Mouse (Mus musculus) limb, embryonic 14.5 days (tissue): ENCODE results near the gene Acox2. TPM values are rescaled to one million over a fixed set of nuclear protein-coding genes. Genes with fewer than 3 reads are reported as not detected.

Source experiments
- ATAC-seq: fragments of 200-750 bp; cut with Nextera tagmentation; 2 replicates; pipeline ENCODE4 v1.8.0; 2017; ENCODE audit warnings: low read depth, moderate number of reproducible peaks, moderate TSS enrichment; ENCODE audit not compliant: low FRiP score
- DNase-seq: peaks from one replicate; pipeline ENCODE4 v3.0.0-alpha.2; 2015; ENCODE audit warnings: low spot score
- H3K27ac ChIP-seq: fragments of 300-500 bp; sonication (generic); replicated peaks from 2 replicates; pipeline ENCODE4 v1.5.1; 2014; ENCODE audit warnings: low read depth, mild to moderate bottlenecking, low read length, moderate library complexity, mixed read lengths
- H3K27me3 ChIP-seq: fragments of 300-500 bp; sonication (generic); 2 replicates; pipeline ENCODE4 v1.6.1; 2014; ENCODE audit warnings: low read length, mixed read lengths; ENCODE audit not compliant: control insufficient read depth, insufficient read depth
- H3K36me3 ChIP-seq: fragments of 300-500 bp; sonication (generic); 2 replicates; pipeline ENCODE4 v1.6.1; 2014; ENCODE audit warnings: mild to moderate bottlenecking, low read length, moderate library complexity, mixed read lengths; ENCODE audit not compliant: control insufficient read depth, insufficient read depth
- H3K4me1 ChIP-seq: fragments of 300-500 bp; sonication (generic); 2 replicates; pipeline ENCODE4 v1.6.1; 2014; ENCODE audit warnings: antibody characterized with exemption, low read length, mixed read lengths; ENCODE audit not compliant: control insufficient read depth, insufficient read depth
- H3K4me2 ChIP-seq: fragments of 300-500 bp; sonication (generic); replicated peaks from 2 replicates; pipeline ENCODE4 v1.6.1; 2014; ENCODE audit warnings: low read depth, mild to moderate bottlenecking, low read length, moderate library complexity; ENCODE audit not compliant: severe bottlenecking
- H3K4me3 ChIP-seq: fragments of 300-500 bp; sonication (generic); replicated peaks from 2 replicates; pipeline ENCODE4 v1.5.1; 2014; ENCODE audit warnings: low read length
- H3K9ac ChIP-seq: fragments of 300-500 bp; sonication (generic); 2 replicates; pipeline ENCODE4 v1.6.1; 2014; ENCODE audit warnings: mild to moderate bottlenecking, low read depth, low read length, moderate library complexity; ENCODE audit not compliant: severe bottlenecking
- H3K9me3 ChIP-seq: fragments of 300-500 bp; sonication (generic); 2 replicates; pipeline ENCODE4 v1.6.1; 2016; ENCODE audit warnings: low read length; ENCODE audit not compliant: control insufficient read depth
- POLR2A ChIP-seq: fragments of 200-500 bp; IDR thresholded peaks from 2 replicates; pipeline ENCODE4 v1.8.0; 2012; ENCODE audit warnings: inconsistent platforms, mild to moderate bottlenecking, moderate library complexity, borderline replicate concordance; ENCODE audit not compliant: insufficient read depth, insufficient read length; ENCODE audit errors: extremely low read depth
- WGBS: fragments of 180-500 bp; shearing (Covaris S2); extraction: QIAGEN DNeasy Blood & Tissue Kit; methylation state at CpG from one replicate; pipeline ENCODE4 v1.1.7; 2014; 5-methylcytosine and 5-hydroxymethylcytosine counted together
- polyA plus RNA-seq, 2 experiments: library from polyadenylated mRNA; depleted of rRNA in 1 of 2; stranded (reverse) in 1 of 2; unstranded in 1 of 2; fragments of >200 nt; fragmentation: Nextera tagmentation in 1 of 2; extraction: Ambion mirVana in 1 of 2; gene quantifications; 2 replicates each; pipeline versions ENCODE4 v1.2.1 to v1.2.3; 2012 to 2014

Gene Acox2
- polyA plus RNA-seq, 2 experiments: 0.41 TPM; not detected in 1

GRCm38 (mm10) chr14:8180371-8181035 is 78.7 kb downstream of the Acox2 start:
- no peak for DNase-seq
- no peak overlapping the region for H3K27ac ChIP-seq
- H3K27me3 ChIP-seq: no peaks in the 10 kb centered on the region
- no peak overlapping the region for H3K9ac ChIP-seq
- no peak overlapping the region for H3K4me2 ChIP-seq
- H3K4me1 ChIP-seq: no peaks in the 10 kb centered on the region
- WGBS: 71% methylated on average over 4 of the region's 4 CpGs
- H3K9me3 ChIP-seq: no peaks in the 10 kb centered on the region
- no peak for TF ChIP-seq POLR2A
- no peak for ATAC-seq
- no peaks in the 10 kb centered on the region for H3K36me3 ChIP-seq
- no peak overlapping the region for H3K4me3 ChIP-seq

DNA sequence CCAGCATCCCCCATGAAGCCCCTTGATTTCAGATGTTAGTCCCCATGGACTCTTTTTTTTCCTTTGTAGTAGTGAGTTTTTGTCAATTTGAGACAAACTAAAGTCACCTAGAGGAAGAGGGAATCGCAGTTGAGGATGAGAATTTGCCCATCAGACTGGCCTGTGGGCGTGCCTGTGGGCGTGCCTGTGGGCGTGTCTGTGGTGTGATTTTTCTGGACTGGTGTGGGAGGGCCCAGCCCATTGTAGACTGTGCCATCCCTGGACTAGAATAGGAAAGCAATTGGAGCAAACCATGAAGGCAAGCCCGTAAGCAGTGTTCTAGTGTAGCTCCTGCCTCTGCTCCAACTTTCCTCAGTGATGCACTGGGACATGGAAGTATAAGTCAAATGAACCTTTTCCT is 82.9 kb downstream of the Acox2 start:
- WGBS: 62% methylated on average over 5 of the region's 5 CpGs
- Histone ChIP-seq H3K27me3 (no peaks in the 10 kb centered on the region), H3K9me3 (no peaks in the 10 kb centered on the region), H3K4me3 (no peak overlapping the region), H3K9ac (no peak overlapping the region), H3K4me1 (peaks cover 6% of the 10 kb centered on the region; the same call in 1 of the 2 replicates), H3K4me2 (no peak overlapping the region), H3K36me3 (0 out of 2 replicates have a peak, but pooled peaks cover 4% of the 10 kb centered on the region), H3K27ac (no peak overlapping the region)
- ATAC-seq (no peak), DNase-seq (no peak)
- TF ChIP-seq POLR2A: no peak

Other genes with a start within 250 kb of the Acox2 start
- gene Rpp14, start 179.0 kb downstream of the Acox2 start, polyA plus RNA-seq (2012; rRNA removed): 17.3 and 20.7 TPM in 2 replicates
- gene Rpp14, start 179.0 kb downstream of the Acox2 start, polyA plus RNA-seq (2014; fragmentation: Nextera tagmentation; extraction: Ambion mirVana): 49.2 and 50.7 TPM in 2 replicates
- 35.2 and 36.4 TPM in 2 replicates for gene Pxk, start 161.1 kb downstream of the Acox2 start, polyA plus RNA-seq (2012; rRNA removed)
- gene Pxk, start 161.1 kb downstream of the Acox2 start, polyA plus RNA-seq (2014; fragmentation: Nextera tagmentation; extraction: Ambion mirVana): 35.4 and 37.3 TPM in 2 replicates
- gene Pdhb, start 86.3 kb downstream of the Acox2 start, polyA plus RNA-seq (2012; rRNA removed): 133 and 152 TPM in 2 replicates
- 175 and 183 TPM in 2 replicates for gene Pdhb, start 86.3 kb downstream of the Acox2 start, polyA plus RNA-seq (2014; fragmentation: Nextera tagmentation; extraction: Ambion mirVana)
- 11.2 and 12.3 TPM in 2 replicates for gene Kctd6, start 45.2 kb downstream of the Acox2 start, polyA plus RNA-seq (2012; rRNA removed)
- gene Kctd6, start 45.2 kb downstream of the Acox2 start, polyA plus RNA-seq (2014; fragmentation: Nextera tagmentation; extraction: Ambion mirVana): 15.8 and 19.5 TPM in 2 replicates
- gene Fam107a, start 58.7 kb upstream of the Acox2 start, polyA plus RNA-seq (2012; rRNA removed): 0.78 and 1.0 TPM in 2 replicates
- gene Fam107a, start 58.7 kb upstream of the Acox2 start, polyA plus RNA-seq (2014; fragmentation: Nextera tagmentation; extraction: Ambion mirVana): 0.11 and 0.19 TPM in 2 replicates
- gene Oit1, start 119.4 kb upstream of the Acox2 start, polyA plus RNA-seq (2012; rRNA removed): 0.19 and 0.38 TPM in 2 replicates
- 0.15 and 0.32 TPM in 2 replicates for gene Oit1, start 119.4 kb upstream of the Acox2 start, polyA plus RNA-seq (2014; fragmentation: Nextera tagmentation; extraction: Ambion mirVana)